Mouse (Mus musculus) gastrocnemius, adult 8-10 months (tissue): ENCODE measurements at regions not wholly inside any gene's neighbourhood (a gene's known extent, or its start where the extent isn't known, plus 50 kb on each side); places are given as distances from the start of the nearest gene placed in this dataset.

Experiments
- DNase-seq, 2 experiments: peaks; one replicate each; pipeline ENCODE4 v3.0.0; 2022; ENCODE audit warnings: low spot score in 2 of 2

- DNase-seq = no peak
These were observed 210.9 kb downstream of the Lrig3 start for GRCm38 (mm10) chr10:126176759-126177473.

GRCm38 (mm10) chr10:126182386-126182785 lies 216.4 kb downstream of the Lrig3 start:
- no peak for DNase-seq

- no peak for DNase-seq
These were observed 218.0 kb downstream of the Lrig3 start for GRCm38 (mm10) chr10:126183961-126184360.

- no peak for DNase-seq
These were observed 219.4 kb downstream of the Lrig3 start for GRCm38 (mm10) chr10:126185410-126185809.

- no peak for DNase-seq
These were observed 220.1 kb downstream of the Lrig3 start for GRCm38 (mm10) chr10:126186086-126186485.

DNA sequence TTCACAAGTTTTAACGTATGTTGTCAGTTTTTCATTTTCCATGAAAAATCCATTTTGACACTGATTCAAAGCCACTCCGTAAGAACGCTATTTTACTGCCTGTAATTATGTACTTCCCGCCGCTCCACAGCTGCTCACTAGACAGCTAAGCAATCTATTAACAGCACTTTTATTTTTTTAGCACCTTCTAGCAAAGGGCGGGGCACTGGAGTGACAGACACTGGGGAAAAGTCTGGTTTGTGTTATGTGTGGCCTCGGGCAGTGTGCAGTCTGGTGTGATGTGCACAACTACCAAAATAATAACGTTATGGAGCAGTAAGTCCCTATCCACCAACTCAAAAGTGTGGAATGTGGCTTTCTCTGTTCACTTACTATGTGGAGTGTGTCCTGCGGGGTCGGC lies 223.0 kb downstream of the Lrig3 start:
- DNase-seq = no peak
